Mouse (Mus musculus): ENCODE data around the gene Camta1.

Camta1 gene

GRCm38 (mm10) chr4:151786946-151787705, 74.5 kb downstream of the Camta1 start:
- H3K9me3 ChIP-seq (ENCODE audit: low read length) = no peaks in the 10 kb centered on the region
- TF ChIP-seq CTCF (conservative IDR thresholded peaks at IDR 0.05; ENCODE audit: low read length) (no peak), NANOG (IDR thresholded peaks at IDR 0.05; ENCODE audit: borderline replicate concordance, low read length) (no peak), POU5F1 (IDR thresholded peaks at IDR 0.05; ENCODE audit: borderline replicate concordance, low read length) (no peak)

DNA sequence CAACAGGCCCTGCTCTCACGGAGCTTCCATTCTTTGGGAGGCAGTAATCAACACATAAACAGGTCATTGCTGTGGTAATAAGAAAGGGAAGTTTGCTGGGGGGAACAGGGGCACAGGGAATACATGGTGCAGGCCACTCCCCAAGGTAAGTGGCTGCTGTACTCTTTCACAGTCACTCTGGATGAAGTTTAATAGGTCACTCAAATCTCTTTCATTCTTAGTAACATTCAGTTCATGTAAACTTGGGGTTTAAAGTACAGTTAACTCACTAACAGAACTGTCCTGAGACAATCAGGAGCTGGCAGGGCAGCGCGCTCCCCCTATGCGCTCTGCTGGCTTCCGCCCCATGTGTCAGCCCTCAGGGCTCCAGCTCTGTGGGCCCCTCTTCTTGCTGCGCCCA, 81.2 kb downstream of the Camta1 start:
- TF ChIP-seq CTCF (conservative IDR thresholded peaks at IDR 0.05; ENCODE audit: low read length) (no peak), POU5F1 (IDR thresholded peaks at IDR 0.05; ENCODE audit: borderline replicate concordance, low read length) (no peak), NANOG (IDR thresholded peaks at IDR 0.05; ENCODE audit: borderline replicate concordance, low read length) (no peak)
- Histone ChIP-seq H3K9me3 (ENCODE audit: low read length) (no peaks in the 10 kb centered on the region), H3K36me3 (ENCODE audit: insufficient read depth, low read length) (peaks cover 38% of the 10 kb centered on the region)

More at GRCm38 (mm10) chr4:151786946-151787705, 74.5 kb downstream of the Camta1 start:
- Histone ChIP-seq H3K27me3 (ENCODE audit: insufficient read depth, low read length) (no peaks in the 10 kb centered on the region), H3K36me3 (ENCODE audit: insufficient read depth, low read length) (peaks cover 65% of the 10 kb centered on the region), H3K4me1 (replicated peaks; ENCODE audit: low read depth, low read length) (peaks cover 2% of the 10 kb centered on the region; the same call in 1 of the 2 replicates), H3K4me3 (replicated peaks; ENCODE audit: low read length) (no peak overlapping the region)

GRCm38 (mm10) chr4:151779962-151780459, 81.7 kb downstream of the Camta1 start:
- no peak for TF ChIP-seq NANOG (IDR thresholded peaks at IDR 0.05; ENCODE audit: borderline replicate concordance, low read length)
- Histone ChIP-seq H3K27me3 (ENCODE audit: insufficient read depth, low read length) (no peaks in the 10 kb centered on the region), H3K4me1 (replicated peaks; ENCODE audit: low read depth, low read length) (peaks cover 8% of the 10 kb centered on the region), H3K9me3 (ENCODE audit: low read length) (no peaks in the 10 kb centered on the region), H3K4me3 (replicated peaks; ENCODE audit: low read length) (no peak overlapping the region), H3K36me3 (ENCODE audit: insufficient read depth, low read length) (peaks cover 33% of the 10 kb centered on the region)

More for the DNA sequence above, 81.2 kb downstream of the Camta1 start:
- H3K4me1 ChIP-seq (replicated peaks; ENCODE audit: low read depth, low read length) = peaks cover 8% of the 10 kb centered on the region
- H3K27me3 ChIP-seq (ENCODE audit: insufficient read depth, low read length) = no peaks in the 10 kb centered on the region
- no peak overlapping the region for H3K4me3 ChIP-seq (replicated peaks; ENCODE audit: low read length)

GRCm38 (mm10) chr4:151778511-151778910, 83.2 kb downstream of the Camta1 start:
- Histone ChIP-seq H3K27me3 (ENCODE audit: insufficient read depth, low read length) (no peaks in the 10 kb centered on the region), H3K9me3 (ENCODE audit: low read length) (no peaks in the 10 kb centered on the region), H3K4me3 (replicated peaks; ENCODE audit: low read length) (no peak overlapping the region), H3K36me3 (ENCODE audit: insufficient read depth, low read length) (peaks cover 33% of the 10 kb centered on the region), H3K4me1 (replicated peaks; ENCODE audit: low read depth, low read length) (peaks cover 8% of the 10 kb centered on the region)
- TF ChIP-seq POU5F1 (IDR thresholded peaks at IDR 0.05; ENCODE audit: borderline replicate concordance, low read length) = no peak
- no peak for TF ChIP-seq NANOG (IDR thresholded peaks at IDR 0.05; ENCODE audit: borderline replicate concordance, low read length)
- TF ChIP-seq CTCF (conservative IDR thresholded peaks at IDR 0.05; ENCODE audit: low read length) = peak; percentile 52

DNA sequence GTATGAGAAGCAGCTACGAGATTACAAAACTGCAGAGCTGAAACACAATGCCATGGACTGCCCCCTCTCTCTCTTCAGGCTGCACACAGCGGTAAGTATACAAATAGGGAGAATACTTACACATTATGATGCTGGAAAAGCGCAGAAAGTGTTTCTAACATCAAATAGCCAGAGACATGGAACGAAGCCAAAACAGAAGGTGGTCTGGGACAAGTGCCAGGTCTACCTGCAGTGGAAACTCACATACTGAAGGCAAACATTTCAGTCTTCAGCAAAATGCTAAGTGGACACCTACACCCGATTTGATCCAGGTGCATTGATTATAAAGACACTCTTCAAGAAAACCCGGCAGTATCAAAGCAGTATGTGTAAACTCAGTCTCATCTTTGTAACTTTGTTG, 84.2 kb downstream of the Camta1 start:
- Histone ChIP-seq H3K4me3 (replicated peaks; ENCODE audit: low read length) (no peak overlapping the region), H3K27me3 (ENCODE audit: insufficient read depth, low read length) (no peaks in the 10 kb centered on the region), H3K9me3 (ENCODE audit: low read length) (no peaks in the 10 kb centered on the region), H3K36me3 (ENCODE audit: insufficient read depth, low read length) (peaks cover 31% of the 10 kb centered on the region), H3K4me1 (replicated peaks; ENCODE audit: low read depth, low read length) (peaks cover 8% of the 10 kb centered on the region)
- TF ChIP-seq NANOG (IDR thresholded peaks at IDR 0.05; ENCODE audit: borderline replicate concordance, low read length) = no peak
- no peak for TF ChIP-seq CTCF (conservative IDR thresholded peaks at IDR 0.05; ENCODE audit: low read length)
- TF ChIP-seq POU5F1 (IDR thresholded peaks at IDR 0.05; ENCODE audit: borderline replicate concordance, low read length) = no peak

DNA sequence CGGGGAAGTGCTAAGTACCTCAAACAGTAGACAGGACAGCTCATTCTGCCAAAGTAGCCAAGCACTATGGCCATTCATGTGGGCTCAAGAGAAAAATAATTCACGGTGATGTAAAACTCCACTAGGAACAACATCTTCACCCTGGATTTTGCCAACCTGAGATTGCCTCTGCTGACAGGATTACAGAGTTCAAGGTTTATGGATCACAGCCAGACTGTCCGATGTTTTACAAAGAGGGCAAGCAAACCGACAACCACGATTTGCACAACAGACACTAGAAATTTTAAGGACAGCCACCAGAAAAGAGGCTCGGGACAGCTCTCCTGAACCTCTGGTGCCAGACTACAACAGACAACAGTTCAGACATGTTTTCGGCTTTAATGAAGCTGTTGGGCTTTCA, 86.2 kb downstream of the Camta1 start:
- no peaks in the 10 kb centered on the region for H3K9me3 ChIP-seq (ENCODE audit: low read length)
- H3K36me3 ChIP-seq (ENCODE audit: insufficient read depth, low read length) = peaks cover 20% of the 10 kb centered on the region
- H3K27me3 ChIP-seq (ENCODE audit: insufficient read depth, low read length) = no peaks in the 10 kb centered on the region
- no peak for TF ChIP-seq NANOG (IDR thresholded peaks at IDR 0.05; ENCODE audit: borderline replicate concordance, low read length)
- no peak for TF ChIP-seq POU5F1 (IDR thresholded peaks at IDR 0.05; ENCODE audit: borderline replicate concordance, low read length)
- no peak for TF ChIP-seq CTCF (conservative IDR thresholded peaks at IDR 0.05; ENCODE audit: low read length)
- H3K4me3 ChIP-seq (replicated peaks; ENCODE audit: low read length) = no peak overlapping the region
- no peaks in the 10 kb centered on the region for H3K4me1 ChIP-seq (replicated peaks; ENCODE audit: low read depth, low read length)

GRCm38 (mm10) chr4:151773651-151774050, 88.0 kb downstream of the Camta1 start:
- peaks cover 16% of the 10 kb centered on the region; the same call in 1 of the 2 replicates for H3K36me3 ChIP-seq (ENCODE audit: insufficient read depth, low read length)
- TF ChIP-seq CTCF (conservative IDR thresholded peaks at IDR 0.05; ENCODE audit: low read length) (no peak), NANOG (IDR thresholded peaks at IDR 0.05; ENCODE audit: borderline replicate concordance, low read length) (no peak)
- H3K4me1 ChIP-seq (replicated peaks; ENCODE audit: low read depth, low read length) = 0 out of 2 replicates have a peak, but pooled peaks cover 4% of the 10 kb centered on the region
- no peak overlapping the region for H3K4me3 ChIP-seq (replicated peaks; ENCODE audit: low read length)
- no peaks in the 10 kb centered on the region for H3K27me3 ChIP-seq (ENCODE audit: insufficient read depth, low read length)
- no peaks in the 10 kb centered on the region for H3K9me3 ChIP-seq (ENCODE audit: low read length)

GRCm38 (mm10) chr4:151773007-151773406, 88.7 kb downstream of the Camta1 start:
- 0 out of 2 replicates have a peak, but pooled peaks cover 4% of the 10 kb centered on the region for H3K4me1 ChIP-seq (replicated peaks; ENCODE audit: low read depth, low read length)
- peaks cover 16% of the 10 kb centered on the region; the same call in 1 of the 2 replicates for H3K36me3 ChIP-seq (ENCODE audit: insufficient read depth, low read length)

More at GRCm38 (mm10) chr4:151773007-151773406, 88.7 kb downstream of the Camta1 start:
- no peak overlapping the region for H3K4me3 ChIP-seq (replicated peaks; ENCODE audit: low read length)
- no peaks in the 10 kb centered on the region for H3K9me3 ChIP-seq (ENCODE audit: low read length)
- no peaks in the 10 kb centered on the region for H3K27me3 ChIP-seq (ENCODE audit: insufficient read depth, low read length)
- TF ChIP-seq NANOG (IDR thresholded peaks at IDR 0.05; ENCODE audit: borderline replicate concordance, low read length) (no peak), CTCF (conservative IDR thresholded peaks at IDR 0.05; ENCODE audit: low read length) (no peak), POU5F1 (IDR thresholded peaks at IDR 0.05; ENCODE audit: borderline replicate concordance, low read length) (no peak)
